Mouse (Mus musculus) limb, embryonic 13.5 days (tissue): ENCODE measurements at regions not wholly inside any gene's neighbourhood (a gene's known extent, or its start where the extent isn't known, plus 50 kb on each side); places are given as distances from the start of the nearest gene placed in this dataset.

Experiments
- ATAC-seq: fragments of 200-750 bp; cut with Nextera tagmentation; 2 replicates; pipeline ENCODE4 v1.8.0; 2017; ENCODE audit warnings: low read depth, moderate number of reproducible peaks, moderate TSS enrichment; ENCODE audit not compliant: low FRiP score
- H3K27ac ChIP-seq: fragments of 300-500 bp; sonication (generic); 2 replicates; pipeline ENCODE4 v1.5.1; 2015; ENCODE audit warnings: inconsistent platforms, mild to moderate bottlenecking, moderate library complexity
- H3K27me3 ChIP-seq: fragments of 300-500 bp; sonication (generic); 2 replicates; pipeline ENCODE4 v1.6.1; 2015; ENCODE audit warnings: mild to moderate bottlenecking, inconsistent platforms
- H3K36me3 ChIP-seq: fragments of 300-500 bp; sonication (generic); 2 replicates; pipeline ENCODE4 v1.6.1; 2015; ENCODE audit warnings: inconsistent platforms, mild to moderate bottlenecking, moderate library complexity
- H3K4me1 ChIP-seq: fragments of 300-500 bp; sonication (generic); 2 replicates; pipeline ENCODE4 v1.6.1; 2015; ENCODE audit warnings: inconsistent platforms
- H3K4me2 ChIP-seq: fragments of 300-500 bp; sonication (generic); replicated peaks from 2 replicates; pipeline ENCODE4 v1.6.1; 2015; ENCODE audit warnings: inconsistent platforms, mild to moderate bottlenecking, moderate library complexity
- H3K4me3 ChIP-seq: fragments of 300-500 bp; sonication (generic); 2 replicates; pipeline ENCODE4 v1.5.1; 2015; ENCODE audit warnings: moderate library complexity, mild to moderate bottlenecking, inconsistent platforms
- H3K9ac ChIP-seq: fragments of 300-500 bp; sonication (generic); 2 replicates; pipeline ENCODE4 v1.6.1; 2015; ENCODE audit warnings: mild to moderate bottlenecking, inconsistent platforms
- H3K9me3 ChIP-seq: fragments of 300-500 bp; sonication (generic); 2 replicates; pipeline ENCODE4 v1.6.1; 2016; ENCODE audit warnings: inconsistent platforms
- whole genome bisulfite sequencing: fragments of 180-500 bp; shearing (Covaris S2); methylation state at CpG from one replicate; pipeline ENCODE4 v1.1.7; 2015; 5-methylcytosine and 5-hydroxymethylcytosine counted together

- H3K4me3 ChIP-seq = no peak overlapping the region
- H3K36me3 ChIP-seq = no peaks in the 10 kb centered on the region
- ATAC-seq = no peak
- no peaks in the 10 kb centered on the region for H3K9me3 ChIP-seq
- peaks cover 14% of the 10 kb centered on the region; the same call in 1 of the 2 replicates for H3K4me1 ChIP-seq
- H3K4me2 ChIP-seq = no peak overlapping the region
- 92% methylated on average over 1 of the region's 1 CpGs for WGBS
- H3K9ac ChIP-seq = no peak overlapping the region
- no peak overlapping the region for H3K27ac ChIP-seq
- no peaks in the 10 kb centered on the region for H3K27me3 ChIP-seq
Measured at GRCm38 (mm10) chr9:30313360-30313759, 113.5 kb upstream of the Snx19 start.

GRCm38 (mm10) chr9:30314355-30315171, 112.3 kb upstream of the Snx19 start:
- H3K4me2 ChIP-seq = peak overlapping the region; percentile 27
- 49% methylated on average over 15 of the region's 15 CpGs for WGBS

GRCm38 (mm10) chr9:30315172-30315644, 111.7 kb upstream of the Snx19 start:
- no peaks in the 10 kb centered on the region for H3K36me3 ChIP-seq
- H3K27ac ChIP-seq = no peak overlapping the region
- H3K4me1 ChIP-seq = peaks cover 14% of the 10 kb centered on the region; the same call in 1 of the 2 replicates
- ATAC-seq = no peak
- peak overlapping the region; percentile 27 for H3K4me2 ChIP-seq
- H3K9ac ChIP-seq = no peak overlapping the region
- no peak overlapping the region for H3K4me3 ChIP-seq
- no peaks in the 10 kb centered on the region for H3K9me3 ChIP-seq
- 34% methylated on average over 6 of the region's 6 CpGs for WGBS
- H3K27me3 ChIP-seq = no peaks in the 10 kb centered on the region

More at GRCm38 (mm10) chr9:30314355-30315171, 112.3 kb upstream of the Snx19 start:
- Histone ChIP-seq H3K4me1 (peaks cover 14% of the 10 kb centered on the region; the same call in 1 of the 2 replicates), H3K36me3 (no peaks in the 10 kb centered on the region), H3K9ac (no peak overlapping the region), H3K27ac (no peak overlapping the region), H3K4me3 (no peak overlapping the region), H3K9me3 (no peaks in the 10 kb centered on the region), H3K27me3 (no peaks in the 10 kb centered on the region)
- peak; percentile 78 for ATAC-seq

GRCm38 (mm10) chr9:30344866-30345265, 82.0 kb upstream of the Snx19 start:
- ATAC-seq = no peak
- H3K27ac ChIP-seq = no peak overlapping the region
- no peaks in the 10 kb centered on the region for H3K9me3 ChIP-seq
- H3K9ac ChIP-seq = no peak overlapping the region
- no peak overlapping the region for H3K4me2 ChIP-seq
- 91% methylated on average over 2 of the region's 2 CpGs for WGBS
- no peak overlapping the region for H3K4me3 ChIP-seq
- H3K36me3 ChIP-seq = no peaks in the 10 kb centered on the region
- no peaks in the 10 kb centered on the region for H3K27me3 ChIP-seq
- H3K4me1 ChIP-seq = no peaks in the 10 kb centered on the region

- Histone ChIP-seq H3K36me3 (no peaks in the 10 kb centered on the region), H3K4me2 (no peak overlapping the region), H3K4me3 (no peak overlapping the region), H3K27me3 (peaks cover 8% of the 10 kb centered on the region; the same call in 1 of the 2 replicates), H3K4me1 (0 out of 2 replicates have a peak, but pooled peaks cover 8% of the 10 kb centered on the region), H3K9me3 (no peaks in the 10 kb centered on the region), H3K9ac (no peak overlapping the region), H3K27ac (no peak overlapping the region)
- peak; percentile 80; the same call in 1 of the 2 replicates for ATAC-seq
- WGBS = 14% methylated on average over 4 of the region's 4 CpGs
Measured at GRCm38 (mm10) chr9:30353965-30354364, 72.9 kb upstream of the Snx19 start.

- WGBS = 85% methylated on average over 2 of the region's 2 CpGs
Measured at GRCm38 (mm10) chr9:30355642-30356041, 71.3 kb upstream of the Snx19 start.

GRCm38 (mm10) chr9:30369554-30370440, 57.1 kb upstream of the Snx19 start:
- no peaks in the 10 kb centered on the region for H3K36me3 ChIP-seq
- no peaks in the 10 kb centered on the region for H3K9me3 ChIP-seq
- no peak overlapping the region for H3K4me3 ChIP-seq
- H3K9ac ChIP-seq = no peak overlapping the region
- peaks cover 5% of the 10 kb centered on the region for H3K4me1 ChIP-seq
- no peaks in the 10 kb centered on the region for H3K27me3 ChIP-seq
- no peak overlapping the region for H3K27ac ChIP-seq
- WGBS = 57% methylated on average over 11 of the region's 11 CpGs
- no peak for ATAC-seq
- H3K4me2 ChIP-seq = no peak overlapping the region

More at GRCm38 (mm10) chr9:30355642-30356041, 71.3 kb upstream of the Snx19 start:
- Histone ChIP-seq H3K27me3 (peaks cover 5% of the 10 kb centered on the region; the same call in 1 of the 2 replicates), H3K4me2 (no peak overlapping the region), H3K27ac (no peak overlapping the region), H3K4me3 (no peak overlapping the region), H3K36me3 (no peaks in the 10 kb centered on the region), H3K9me3 (no peaks in the 10 kb centered on the region), H3K9ac (no peak overlapping the region), H3K4me1 (0 out of 2 replicates have a peak, but pooled peaks cover 8% of the 10 kb centered on the region)
- ATAC-seq = no peak

- peaks cover 5% of the 10 kb centered on the region for H3K4me1 ChIP-seq
- no peak overlapping the region for H3K27ac ChIP-seq
- H3K27me3 ChIP-seq = no peaks in the 10 kb centered on the region
- no peak overlapping the region for H3K4me2 ChIP-seq
- H3K36me3 ChIP-seq = no peaks in the 10 kb centered on the region
- H3K9me3 ChIP-seq = no peaks in the 10 kb centered on the region
- 75% methylated on average over 2 of the region's 2 CpGs for WGBS
- no peak for ATAC-seq
- H3K9ac ChIP-seq = no peak overlapping the region
- H3K4me3 ChIP-seq = no peak overlapping the region
Measured at GRCm38 (mm10) chr9:30370789-30371188, 56.1 kb upstream of the Snx19 start.

GRCm38 (mm10) chr9:30376908-30377307, 50.0 kb upstream of the Snx19 start:
- ATAC-seq = no peak; the same call in 1 of the 2 replicates

More at GRCm38 (mm10) chr9:30376908-30377307, 50.0 kb upstream of the Snx19 start:
- Histone ChIP-seq H3K27ac (no peak overlapping the region), H3K36me3 (no peaks in the 10 kb centered on the region), H3K4me2 (no peak overlapping the region), H3K9me3 (no peaks in the 10 kb centered on the region), H3K27me3 (no peaks in the 10 kb centered on the region), H3K4me1 (peaks cover 4% of the 10 kb centered on the region; the same call in 1 of the 2 replicates), H3K9ac (no peak overlapping the region), H3K4me3 (no peak overlapping the region)
- 64% methylated on average over 3 of the region's 3 CpGs for WGBS
